Mouse (Mus musculus) stomach, embryonic 15.5 days (tissue): ENCODE measurements around the gene Sh3bp5. TPM values are rescaled to one million over a fixed set of nuclear protein-coding genes. Genes with fewer than 3 reads are reported as not detected.
"Not testable (repeated sequence)": the region's sequence is repeated elsewhere in the genome, so short reads cannot be mapped to it uniquely, and the experiment has no call there.

Experiments
- ATAC-seq: fragments of 200-750 bp; cut with Nextera tagmentation; 2 replicates; pipeline ENCODE4 v1.8.0; 2017; ENCODE audit warnings: low read depth, moderate number of reproducible peaks, moderate TSS enrichment; ENCODE audit not compliant: insufficient read depth, low FRiP score
- H3K27ac ChIP-seq: fragments of 300-500 bp; sonication (generic); 2 replicates; pipeline ENCODE4 v1.5.1; 2015; ENCODE audit warnings: mild to moderate bottlenecking, inconsistent platforms
- H3K27me3 ChIP-seq: fragments of 300-500 bp; sonication (generic); replicated peaks from 2 replicates; pipeline ENCODE4 v1.6.1; 2015; ENCODE audit warnings: inconsistent platforms
- H3K36me3 ChIP-seq: fragments of 300-500 bp; sonication (generic); 2 replicates; pipeline ENCODE4 v1.6.1; 2015; ENCODE audit warnings: inconsistent platforms
- H3K4me1 ChIP-seq: fragments of 300-500 bp; sonication (generic); 2 replicates; pipeline ENCODE4 v1.6.1; 2015; ENCODE audit warnings: inconsistent platforms
- H3K4me2 ChIP-seq: fragments of 300-500 bp; sonication (generic); 2 replicates; pipeline ENCODE4 v1.6.1; 2015; ENCODE audit warnings: mild to moderate bottlenecking, inconsistent platforms
- H3K4me3 ChIP-seq: fragments of 300-500 bp; sonication (generic); replicated peaks from 2 replicates; pipeline ENCODE4 v1.5.1; 2015; ENCODE audit warnings: inconsistent platforms
- H3K9ac ChIP-seq: fragments of 300-500 bp; sonication (generic); 2 replicates; pipeline ENCODE4 v1.6.1; 2015; ENCODE audit warnings: inconsistent platforms
- H3K9me3 ChIP-seq: fragments of 300-500 bp; sonication (generic); 2 replicates; pipeline ENCODE4 v1.6.1; 2016; ENCODE audit warnings: inconsistent platforms
- WGBS: fragments of 180-500 bp; shearing (Covaris S2); methylation state at CpG from one replicate; pipeline ENCODE4 v1.1.7; 2015; 5-methylcytosine and 5-hydroxymethylcytosine counted together
- polyA plus RNA-seq: library from polyadenylated mRNA; unstranded; fragments of >200 nt; fragmentation: Nextera tagmentation; extraction: Ambion mirVana; gene quantifications from 2 replicates; pipeline ENCODE4 v1.2.1, GENCODE M21; 2015

Gene Sh3bp5
- polyA plus RNA-seq, result 19.8 and 22.0 TPM in 2 replicates

GRCm38 (mm10) chr14:31435930-31436693 is at the start of gene Sh3bp5:
Sh3bp5 (minus strand) TSS chr14:31436078.
- Histone ChIP-seq H3K9me3 (no peaks in the 10 kb centered on the region), H3K4me1 (peaks cover 22% of the 10 kb centered on the region; the same call in 1 of the 2 replicates), H3K36me3 (no peaks in the 10 kb centered on the region), H3K9ac (peak within 1 kb of the TSS; percentile 76), H3K4me2 (peak within 1 kb of the TSS; percentile 86), H3K27me3 (no peaks in the 10 kb centered on the region), H3K4me3 (peak within 1 kb of the TSS; percentile 91), H3K27ac (peak within 1 kb of the TSS; percentile 54)
- WGBS, result 7% methylated on average over 49 of the region's 49 CpGs
- peak; percentile 89 for ATAC-seq

GRCm38 (mm10) chr14:31482417-31482816 is 46.5 kb upstream of the Sh3bp5 start:
- Histone ChIP-seq H3K36me3 (peaks cover 72% of the 10 kb centered on the region), H3K4me1 (no peaks in the 10 kb centered on the region), H3K9ac (no peak overlapping the region), H3K27me3 (no peaks in the 10 kb centered on the region), H3K4me3 (no peak overlapping the region), H3K9me3 (no peaks in the 10 kb centered on the region), H3K27ac (no peak overlapping the region), H3K4me2 (no peak overlapping the region)
- 88% methylated on average over 5 of the region's 5 CpGs for WGBS
- no peak for ATAC-seq

GRCm38 (mm10) chr14:31473297-31473696 is 37.4 kb upstream of the Sh3bp5 start:
- no peak overlapping the region for H3K27ac ChIP-seq
- no peak for ATAC-seq
- no peaks in the 10 kb centered on the region for H3K27me3 ChIP-seq
- no peak overlapping the region for H3K4me3 ChIP-seq
- H3K9ac ChIP-seq, result no peak overlapping the region
- no peaks in the 10 kb centered on the region for H3K9me3 ChIP-seq
- peaks cover 3% of the 10 kb centered on the region; the same call in 1 of the 2 replicates for H3K36me3 ChIP-seq
- WGBS, result 77% methylated on average over 2 of the region's 2 CpGs
- no peaks in the 10 kb centered on the region for H3K4me1 ChIP-seq
- H3K4me2 ChIP-seq, result no peak overlapping the region

- Histone ChIP-seq H3K36me3 (no peaks in the 10 kb centered on the region), H3K9ac (no peak overlapping the region), H3K27ac (no peak overlapping the region), H3K4me3 (no peak overlapping the region), H3K27me3 (no peaks in the 10 kb centered on the region), H3K9me3 (no peaks in the 10 kb centered on the region), H3K4me2 (no peak overlapping the region), H3K4me1 (no peaks in the 10 kb centered on the region)
- 3% methylated on average over 5 of the region's 5 CpGs for WGBS
- ATAC-seq, result no peak
These were observed 36.7 kb upstream of the Sh3bp5 start for GRCm38 (mm10) chr14:31472451-31473061.

- Histone ChIP-seq H3K4me3 (no peak overlapping the region), H3K36me3 (no peaks in the 10 kb centered on the region), H3K9ac (no peak overlapping the region), H3K27ac (no peak overlapping the region), H3K4me2 (no peak overlapping the region), H3K4me1 (no peaks in the 10 kb centered on the region), H3K9me3 (no peaks in the 10 kb centered on the region), H3K27me3 (no peaks in the 10 kb centered on the region)
- WGBS, result 50% methylated on average over 4 of the region's 4 CpGs
- ATAC-seq, result no peak
These were observed 33.8 kb upstream of the Sh3bp5 start for GRCm38 (mm10) chr14:31469711-31470110.

GRCm38 (mm10) chr14:31464176-31464575 is 28.3 kb upstream of the Sh3bp5 start:
- no peaks in the 10 kb centered on the region for H3K9me3 ChIP-seq
- WGBS, result 55% methylated on average over 8 of the region's 8 CpGs
- no peak overlapping the region for H3K4me2 ChIP-seq
- H3K27me3 ChIP-seq, result no peaks in the 10 kb centered on the region
- no peak overlapping the region for H3K4me3 ChIP-seq
- H3K9ac ChIP-seq, result no peak overlapping the region
- no peak for ATAC-seq
- H3K27ac ChIP-seq, result no peak overlapping the region
- no peaks in the 10 kb centered on the region for H3K36me3 ChIP-seq
- H3K4me1 ChIP-seq, result no peaks in the 10 kb centered on the region; the same call in 1 of the 2 replicates

- H3K4me2 ChIP-seq, result no peak overlapping the region
- peak overlapping the region; percentile 86 for H3K27ac ChIP-seq
- peak; percentile 66 for ATAC-seq
- peaks cover 2% of the 10 kb centered on the region; the same call in 1 of the 2 replicates for H3K4me1 ChIP-seq
- WGBS, result 62% methylated on average over 6 of the region's 6 CpGs
- H3K9ac ChIP-seq, result no peak overlapping the region
- H3K9me3 ChIP-seq, result no peaks in the 10 kb centered on the region
- no peaks in the 10 kb centered on the region for H3K36me3 ChIP-seq
- H3K4me3 ChIP-seq, result no peak overlapping the region
- H3K27me3 ChIP-seq, result no peaks in the 10 kb centered on the region
These were observed 27.0 kb upstream of the Sh3bp5 start for GRCm38 (mm10) chr14:31462886-31463285.

- 66% methylated on average over 5 of the region's 5 CpGs for WGBS
- not testable (repeated sequence) for H3K9me3 ChIP-seq
These were observed 26.3 kb upstream of the Sh3bp5 start for GRCm38 (mm10) chr14:31462226-31462625.

GRCm38 (mm10) chr14:31458006-31458405 is 22.1 kb upstream of the Sh3bp5 start:
- WGBS, result 83% methylated on average over 12 of the region's 12 CpGs
- Histone ChIP-seq H3K4me3 (no peak overlapping the region), H3K4me1 (0 out of 2 replicates have a peak, but pooled peaks cover 6% of the 10 kb centered on the region), H3K9me3 (no peaks in the 10 kb centered on the region), H3K36me3 (no peaks in the 10 kb centered on the region), H3K9ac (no peak overlapping the region), H3K27me3 (no peaks in the 10 kb centered on the region), H3K4me2 (no peak overlapping the region), H3K27ac (no peak overlapping the region)
- ATAC-seq, result no peak

More at GRCm38 (mm10) chr14:31462226-31462625, 26.3 kb upstream of the Sh3bp5 start:
- not testable (repeated sequence) for H3K27me3 ChIP-seq, ATAC-seq, H3K4me2 ChIP-seq, H3K27ac ChIP-seq, H3K4me3 ChIP-seq, H3K9ac ChIP-seq, H3K36me3 ChIP-seq, H3K4me1 ChIP-seq

- WGBS, result 77% methylated on average over 6 of the region's 6 CpGs
- Histone ChIP-seq H3K9ac (no peak overlapping the region), H3K9me3 (no peaks in the 10 kb centered on the region)
These were observed 20.3 kb upstream of the Sh3bp5 start for GRCm38 (mm10) chr14:31456064-31456721.

GRCm38 (mm10) chr14:31454849-31455566 is 19.1 kb upstream of the Sh3bp5 start:
- ATAC-seq, result no peak
- no peak overlapping the region for H3K4me2 ChIP-seq
- WGBS, result 89% methylated on average over 8 of the region's 8 CpGs

More at GRCm38 (mm10) chr14:31456064-31456721, 20.3 kb upstream of the Sh3bp5 start:
- H3K4me1 ChIP-seq, result 0 out of 2 replicates have a peak, but pooled peaks cover 6% of the 10 kb centered on the region
- H3K27ac ChIP-seq, result no peak overlapping the region
- no peaks in the 10 kb centered on the region for H3K27me3 ChIP-seq
- ATAC-seq, result no peak
- H3K36me3 ChIP-seq, result no peaks in the 10 kb centered on the region
- H3K4me3 ChIP-seq, result no peak overlapping the region
- H3K4me2 ChIP-seq, result no peak overlapping the region

More at GRCm38 (mm10) chr14:31454849-31455566, 19.1 kb upstream of the Sh3bp5 start:
- Histone ChIP-seq H3K9me3 (no peaks in the 10 kb centered on the region), H3K4me3 (no peak overlapping the region), H3K27ac (no peak overlapping the region), H3K27me3 (no peaks in the 10 kb centered on the region), H3K9ac (no peak overlapping the region), H3K36me3 (no peaks in the 10 kb centered on the region), H3K4me1 (0 out of 2 replicates have a peak, but pooled peaks cover 6% of the 10 kb centered on the region)
